Mouse (Mus musculus) ES-E14 (cell line): ENCODE data around the gene Slc5a10. TPM values are rescaled to one million over a fixed set of nuclear protein-coding genes. Genes with fewer than 3 reads are reported as not detected.

Experiments used
- DNase-seq: peaks from one replicate; pipeline ENCODE4 v3.0.0-alpha.2; 2013; ENCODE audit warnings: low read depth, low spot score
- H3K27ac ChIP-seq: 2 replicates; pipeline ENCODE4 v1.5.1; 2012; ENCODE audit warnings: low read depth, mild to moderate bottlenecking, low read length, moderate library complexity, mixed read lengths; ENCODE audit not compliant: poor library complexity, insufficient read depth, severe bottlenecking
- H3K36me3 ChIP-seq: 2 replicates; pipeline ENCODE4 v1.6.1; 2012; ENCODE audit warnings: mild to moderate bottlenecking, low read length, moderate library complexity, mixed read lengths; ENCODE audit not compliant: control insufficient read depth, poor library complexity, insufficient read depth, severe bottlenecking
- H3K4me1 ChIP-seq, 2 experiments: fragments of 150-350 bp in 1 of 2; sonication (generic) in 1 of 2; 2 replicates each; pipeline ENCODE4 v1.6.1; 2012; ENCODE audit warnings: low read length in 2 of 2, mild to moderate bottlenecking in 1 of 2, mixed read lengths in 1 of 2; ENCODE audit not compliant: control insufficient read depth in 2 of 2, insufficient read depth in 2 of 2, poor library complexity in 1 of 2
- H3K4me3 ChIP-seq, 2 experiments: fragments of 150-350 bp in 1 of 2; sonication (generic) in 1 of 2; 2 replicates each; pipeline ENCODE4 v1.5.1; 2012; ENCODE audit warnings: low read length in 2 of 2, low read depth in 1 of 2, mild to moderate bottlenecking in 1 of 2, mixed read lengths in 1 of 2; ENCODE audit not compliant: insufficient read depth in 1 of 2, poor library complexity in 1 of 2, severe bottlenecking in 1 of 2
- H3K9ac ChIP-seq: 2 replicates; pipeline ENCODE4 v1.6.1; 2012; ENCODE audit warnings: low read depth, mild to moderate bottlenecking, low read length, mixed read lengths; ENCODE audit not compliant: poor library complexity, insufficient read depth, severe bottlenecking
- H3K9me3 ChIP-seq: fragments of 150-350 bp; sonication (generic); 2 replicates; pipeline ENCODE4 v1.6.1; 2012; ENCODE audit warnings: low read depth, mild to moderate bottlenecking, low read length; ENCODE audit not compliant: control insufficient read depth, insufficient read depth
- CHD2 ChIP-seq: IDR thresholded peaks from 2 replicates; pipeline ENCODE4 v1.6.1; 2014; ENCODE audit warnings: mild to moderate bottlenecking, low read depth, low read length, inconsistent platforms
- HCFC1 ChIP-seq: IDR thresholded peaks from 2 replicates; pipeline ENCODE4 v1.6.1; 2012; ENCODE audit warnings: low read length, inconsistent platforms, borderline replicate concordance; ENCODE audit not compliant: insufficient read depth
- MAFK ChIP-seq: IDR thresholded peaks from 2 replicates; pipeline ENCODE4 v1.6.1; 2014; ENCODE audit warnings: mild to moderate bottlenecking, low read depth, low read length, inconsistent platforms; ENCODE audit not compliant: insufficient read depth
- ZC3H11A ChIP-seq: IDR thresholded peaks from 2 replicates; pipeline ENCODE4 v1.6.1; 2012; ENCODE audit warnings: low read depth, mild to moderate bottlenecking, inconsistent platforms, low read length, borderline replicate concordance
- ZNF384 ChIP-seq: IDR thresholded peaks from 2 replicates; pipeline ENCODE4 v1.6.1; 2012; ENCODE audit warnings: low read depth, low read length, inconsistent platforms
- in situ Hi-C, 2 experiments: fragments of 600-800 bp; cut with MboI; formaldehyde crosslinking; loops; one replicate each; pipeline ENCODE4 v1.15.1; 2025; ENCODE audit warnings: low sequenced_read_pairs in 2 of 2, inconsistent platforms in 1 of 2; ENCODE audit not compliant: unreplicated experiment in 2 of 2
- total RNA-seq: library from RNA; depleted of rRNA; stranded (reverse); fragments of 300-350 nt; gene quantifications from 2 replicates; pipeline ENCODE4 v1.2.3, GENCODE M21; 2012

Slc5a10 gene
- total RNA-seq, 1 experiment = 0.45 TPM

- no peak overlapping the region for H3K27ac ChIP-seq
Measured at GRCm38 (mm10) chr11:61685119-61685725, 35.4 kb downstream of the Slc5a10 start.

GRCm38 (mm10) chr11:61683907-61684731, 36.5 kb downstream of the Slc5a10 start, which contains the start of gene Fam83g:
Gene Fam83g, plus strand, starts transcription at chr11:61684091.
- no peaks in the 10 kb centered on the region for H3K9me3 ChIP-seq
- no peak for TF ChIP-seq ZNF384
- no peak for TF ChIP-seq ZC3H11A
- no peak for TF ChIP-seq MAFK
- no peak for TF ChIP-seq HCFC1
- no peak for TF ChIP-seq CHD2
- in situ Hi-C loops = no loop called here
- no peak within 1 kb of the TSS for H3K27ac ChIP-seq
- no peaks in the 10 kb centered on the region for H3K36me3 ChIP-seq
- DNase-seq = peak; percentile 69
- peaks cover 3 to 15% of the 10 kb centered on the region in 2 experiments; a peak in 1 of 4 replicates for H3K4me1 ChIP-seq
- H3K9ac ChIP-seq = peak within 1 kb of the TSS; percentile 56
- H3K4me3 ChIP-seq = peak within 1 kb of the TSS; percentile 71 to 89

More at GRCm38 (mm10) chr11:61685119-61685725, 35.4 kb downstream of the Slc5a10 start:
- Histone ChIP-seq H3K9ac (peak overlapping the region; percentile 56; the same call in 1 of the 2 replicates), H3K36me3 (no peaks in the 10 kb centered on the region), H3K9me3 (no peaks in the 10 kb centered on the region), H3K4me1 (peaks cover 3 to 15% of the 10 kb centered on the region in 2 experiments; a peak in 1 of 4 replicates), H3K4me3 (peak overlapping the region; percentile 71 to 89; a peak in 3 of 4 replicates)
- no peak for DNase-seq
- in situ Hi-C loops = no loop called here
- TF ChIP-seq ZNF384 = no peak
- TF ChIP-seq ZC3H11A = no peak
- TF ChIP-seq HCFC1 = no peak
- TF ChIP-seq CHD2 = no peak
- no peak for TF ChIP-seq MAFK

- H3K36me3 ChIP-seq = no peaks in the 10 kb centered on the region
- no peaks in the 10 kb centered on the region for H3K9me3 ChIP-seq
- TF ChIP-seq CHD2 = no peak
- TF ChIP-seq MAFK = no peak
- TF ChIP-seq HCFC1 = no peak
- TF ChIP-seq ZC3H11A = no peak
- TF ChIP-seq ZNF384 = no peak
- DNase-seq = no peak
- peaks cover 4 to 15% of the 10 kb centered on the region in 2 experiments; a peak in 3 of 4 replicates for H3K4me1 ChIP-seq
- H3K4me3 ChIP-seq = no peak overlapping the region
- H3K9ac ChIP-seq = no peak overlapping the region
- H3K27ac ChIP-seq = no peak overlapping the region
- in situ Hi-C loops = no loop called here
Measured at GRCm38 (mm10) chr11:61679091-61679866, 41.3 kb downstream of the Slc5a10 start.

GRCm38 (mm10) chr11:61677709-61678108, 42.9 kb downstream of the Slc5a10 start:
- Histone ChIP-seq H3K36me3 (no peaks in the 10 kb centered on the region), H3K9me3 (no peaks in the 10 kb centered on the region), H3K9ac (no peak overlapping the region), H3K27ac (no peak overlapping the region), H3K4me3 (no peak overlapping the region), H3K4me1 (peaks cover 4 to 18% of the 10 kb centered on the region in 2 experiments; a peak in 3 of 4 replicates)
- DNase-seq = no peak
- in situ Hi-C loops = no loop called here
- TF ChIP-seq CHD2 = no peak
- TF ChIP-seq HCFC1 = no peak
- TF ChIP-seq ZNF384 = no peak
- TF ChIP-seq ZC3H11A = no peak
- TF ChIP-seq MAFK = no peak
